Mouse (Mus musculus): ENCODE measurements around the gene Zfp850.
"Not testable (repeated sequence)": the region's sequence is repeated elsewhere in the genome, so short reads cannot be mapped to it uniquely, and the experiment has no call there.

Gene Zfp850

GRCm38 (mm10) chr7:28013549-28014444 lies at the start of gene Zfp850:
Gene Zfp850, minus strand, starts transcription at chr7:28014115.
- DNase-seq = peak; percentile 79 to 86

GRCm38 (mm10) chr7:28059972-28060371 lies 46.1 kb upstream of the Zfp850 start:
- DNase-seq = no peak

GRCm38 (mm10) chr7:28053046-28053930 lies 39.4 kb upstream of the Zfp850 start:
- peak in 1 of 2 experiments; percentile 63 for DNase-seq

- DNase-seq = no peak
Observed at GRCm38 (mm10) chr7:28050584-28050983, 36.7 kb upstream of the Zfp850 start.

- peak; percentile 99 for DNase-seq
Observed at GRCm38 (mm10) chr7:28049476-28050409, 35.8 kb upstream of the Zfp850 start, which contains the start of gene Psmc4. Gene Psmc4, minus strand, starts transcription at chr7:28050101.

GRCm38 (mm10) chr7:28044524-28044923 lies 30.6 kb upstream of the Zfp850 start:
- no peak for DNase-seq

GRCm38 (mm10) chr7:28014445-28014810 lies 513 bp upstream of the Zfp850 start:
- DNase-seq = no peak

GRCm38 (mm10) chr7:28010271-28010670 lies 3.6 kb downstream of the Zfp850 start:
- DNase-seq = no peak

GRCm38 (mm10) chr7:27982197-27982596 lies 31.7 kb downstream of the Zfp850 start:
- no peak for DNase-seq

GRCm38 (mm10) chr7:27978683-27979528 lies 35.0 kb downstream of the Zfp850 start, which contains the start of gene Zfp780b:
Gene Zfp780b, minus strand, starts transcription at chr7:27979171.
- peak; percentile 84 to 86 for DNase-seq

- not testable (repeated sequence) for DNase-seq
Observed at GRCm38 (mm10) chr7:27949451-27949850, 64.5 kb downstream of the Zfp850 start.

GRCm38 (mm10) chr7:27941869-27942268 lies 72.0 kb downstream of the Zfp850 start:
- peak in 1 of 2 experiments; percentile 44 for DNase-seq

All from kidney, postnatal 25 days (tissue).